Mouse (Mus musculus) liver, embryonic 14.5 days (tissue): ENCODE results near the gene Hspa12a.

Source experiments
- CTCF ChIP-seq: IDR thresholded peaks from 2 replicates; pipeline ENCODE4 v1.5.1; 2016; ENCODE audit warnings: antibody characterized with exemption, low read depth, control low read depth
- EP300 ChIP-seq: IDR thresholded peaks from 2 replicates; pipeline ENCODE4 v1.6.1; 2016; ENCODE audit warnings: antibody characterized with exemption, low read depth

DNA sequence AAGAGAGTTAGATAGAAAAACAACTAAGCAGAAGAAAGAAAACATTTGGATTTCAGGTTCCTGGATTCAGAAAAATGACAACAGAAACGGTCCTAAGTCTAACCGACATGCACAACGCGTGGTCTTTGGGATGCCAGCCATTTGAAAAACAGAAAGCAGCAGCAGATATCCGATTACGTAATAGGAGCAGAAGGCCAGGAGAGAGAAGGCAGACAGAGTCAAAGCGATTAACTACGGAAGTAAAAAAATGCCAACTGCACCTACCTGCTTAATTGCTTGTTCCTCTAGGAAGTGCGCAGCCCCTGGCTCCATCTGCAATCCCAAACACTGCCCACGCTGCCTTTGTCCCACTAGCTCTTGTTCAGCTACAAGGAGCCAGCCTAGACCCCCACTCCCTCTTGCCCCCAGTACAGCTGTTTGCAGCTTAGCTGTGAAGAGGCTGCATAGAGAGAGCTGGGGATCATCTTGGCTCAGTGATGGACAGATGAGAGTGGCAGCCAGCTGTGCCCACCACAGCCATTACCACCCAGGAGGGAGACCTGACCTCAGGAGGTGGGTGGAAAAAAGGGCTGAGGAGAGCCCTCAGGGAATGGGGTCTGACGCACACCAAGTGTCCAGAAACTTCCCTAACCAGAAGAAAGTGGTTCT is 31.9 kb upstream of the Hspa12a start:
- TF ChIP-seq CTCF = no peak
- no peak for TF ChIP-seq EP300
